Mouse (Mus musculus) MEL (cell line): ENCODE data around the gene Lect2. TPM values are rescaled to one million over a fixed set of nuclear protein-coding genes. Genes with fewer than 3 reads are reported as not detected.

Experiments
- DNase-seq: peaks from one replicate; pipeline ENCODE4 v3.0.0; 2011; ENCODE audit warnings: low read depth, low spot score
- H3K27ac ChIP-seq: 2 replicates; pipeline ENCODE4 v1.5.1; 2012; ENCODE audit warnings: low read depth, mild to moderate bottlenecking, control low read depth, low read length, moderate library complexity; ENCODE audit not compliant: control insufficient read depth
- H3K27me3 ChIP-seq, 2 experiments: fragments of 150-350 bp in 1 of 2; sonication (generic) in 1 of 2; 2 replicates each; pipeline ENCODE4 v1.6.1; 2012; ENCODE audit warnings: low read length in 2 of 2, mild to moderate bottlenecking in 2 of 2, improper control_type of control experiment in 1 of 2, moderate library complexity in 1 of 2; ENCODE audit not compliant: insufficient read depth in 2 of 2, control insufficient read depth in 1 of 2
- H3K36me3 ChIP-seq, 2 experiments: 2 replicates each; pipeline ENCODE4 v1.6.1; 2012 to 2014; ENCODE audit warnings: low read length in 2 of 2, improper control_type of control experiment in 1 of 2, inconsistent platforms in 1 of 2, mild to moderate bottlenecking in 1 of 2; ENCODE audit not compliant: insufficient read depth in 2 of 2, control insufficient read depth in 1 of 2
- H3K4me1 ChIP-seq, 2 experiments: fragments of 150-350 bp in 1 of 2; sonication (generic) in 1 of 2; 2 replicates each; pipeline ENCODE4 v1.6.1; 2012; ENCODE audit warnings: low read length in 2 of 2, improper control_type of control experiment in 1 of 2, mild to moderate bottlenecking in 1 of 2; ENCODE audit not compliant: insufficient read depth in 2 of 2, control insufficient read depth in 1 of 2
- H3K4me3 ChIP-seq, 2 experiments: fragments of 150-350 bp in 1 of 2; sonication (generic) in 1 of 2; 2 replicates each; pipeline ENCODE4 v1.5.1; 2012; ENCODE audit warnings: low read depth in 2 of 2, low read length in 2 of 2, mild to moderate bottlenecking in 2 of 2, moderate library complexity in 2 of 2, control low read depth in 1 of 2, improper control_type of control experiment in 1 of 2; ENCODE audit not compliant: control insufficient read depth in 1 of 2, insufficient read depth in 1 of 2
- H3K79me2 ChIP-seq: 2 replicates; pipeline ENCODE4 v1.6.1; 2012; ENCODE audit warnings: mild to moderate bottlenecking, low read length, moderate library complexity; ENCODE audit not compliant: control insufficient read depth, poor library complexity, insufficient read depth
- H3K9ac ChIP-seq: 2 replicates; pipeline ENCODE4 v1.6.1; 2012; ENCODE audit warnings: low read depth, mild to moderate bottlenecking, control low read depth, low read length, moderate library complexity; ENCODE audit not compliant: control insufficient read depth, poor library complexity, severe bottlenecking
- H3K9me3 ChIP-seq: fragments of 150-350 bp; sonication (generic); replicated peaks from 2 replicates; pipeline ENCODE4 v1.6.1; 2012; ENCODE audit warnings: mild to moderate bottlenecking, low read length, improper control_type of control experiment, moderate library complexity; ENCODE audit not compliant: insufficient read depth
- CHD1 ChIP-seq: IDR thresholded peaks from 2 replicates; pipeline ENCODE4 v1.6.1; 2012; ENCODE audit warnings: low read depth, mild to moderate bottlenecking, inconsistent platforms, low read length, improper control_type of control experiment
- CTCF ChIP-seq, 3 experiments: IDR thresholded peaks in 2 of 3; conservative IDR thresholded peaks in 1 of 3; 2 replicates each; pipeline ENCODE4 v1.5.1; 2011 to 2012; ENCODE audit warnings: low read length in 3 of 3, low read depth in 2 of 3, mild to moderate bottlenecking in 2 of 3, improper control_type of control experiment in 1 of 3, inconsistent platforms in 1 of 3, mixed read lengths in 1 of 3, moderate library complexity in 1 of 3; ENCODE audit not compliant: control insufficient read depth in 1 of 3, insufficient read depth in 1 of 3, poor library complexity in 1 of 3, severe bottlenecking in 1 of 3
- E2F4 ChIP-seq: IDR thresholded peaks from 2 replicates; pipeline ENCODE4 v1.6.1; 2011; ENCODE audit warnings: low read depth, low read length, improper control_type of control experiment, borderline replicate concordance
- ELF1 ChIP-seq: IDR thresholded peaks from 2 replicates; pipeline ENCODE4 v1.6.1; 2014; ENCODE audit warnings: low read depth, mild to moderate bottlenecking, inconsistent platforms, low read length, improper control_type of control experiment, moderate library complexity
- EP300 ChIP-seq, 2 experiments: IDR thresholded peaks; 2 replicates each; pipeline ENCODE4 v1.6.1; 2011; ENCODE audit warnings: improper control_type of control experiment in 2 of 2, low read length in 2 of 2, low read depth in 1 of 2, mild to moderate bottlenecking in 1 of 2
- ETS1 ChIP-seq: IDR thresholded peaks from 2 replicates; pipeline ENCODE4 v1.6.1; 2012; ENCODE audit warnings: low read depth, mild to moderate bottlenecking, inconsistent platforms, low read length, improper control_type of control experiment, moderate library complexity
- MAFK ChIP-seq: IDR thresholded peaks from 2 replicates; pipeline ENCODE4 v1.6.1; 2011; ENCODE audit warnings: low read depth, mild to moderate bottlenecking, low read length, improper control_type of control experiment, borderline replicate concordance
- NELFE ChIP-seq: IDR thresholded peaks from 2 replicates; pipeline ENCODE4 v1.6.1; 2011; ENCODE audit warnings: low read depth, low read length, improper control_type of control experiment
- NRF1 ChIP-seq: IDR thresholded peaks from 2 replicates; pipeline ENCODE4 v1.6.1; 2014; ENCODE audit warnings: low read depth, mild to moderate bottlenecking, inconsistent platforms, low read length, improper control_type of control experiment, moderate library complexity; ENCODE audit not compliant: poor library complexity, insufficient read depth, severe bottlenecking
- TCF12 ChIP-seq: IDR thresholded peaks from 2 replicates; pipeline ENCODE4 v1.6.1; 2014; ENCODE audit warnings: low read depth, mild to moderate bottlenecking, inconsistent platforms, low read length, improper control_type of control experiment, moderate library complexity
- UBTF ChIP-seq: IDR thresholded peaks from 2 replicates; pipeline ENCODE4 v1.6.1; 2012; ENCODE audit warnings: low read depth, mild to moderate bottlenecking, inconsistent platforms, low read length, improper control_type of control experiment, moderate library complexity, borderline replicate concordance; ENCODE audit not compliant: insufficient read depth
- ZC3H11A ChIP-seq: IDR thresholded peaks from 2 replicates; pipeline ENCODE4 v1.6.1; 2012; ENCODE audit warnings: low read depth, mild to moderate bottlenecking, inconsistent platforms, low read length, improper control_type of control experiment
- ZNF384 ChIP-seq: IDR thresholded peaks from 2 replicates; pipeline ENCODE4 v1.6.1; 2012; ENCODE audit warnings: low read depth, mild to moderate bottlenecking, inconsistent platforms, low read length, improper control_type of control experiment
- polyA plus RNA-seq, 2 experiments: library from polyadenylated mRNA; stranded (reverse) in 1 of 2; unstranded in 1 of 2; fragments of >175 nt in 1 of 2; fragments of >200 nt in 1 of 2; gene quantifications; 2 replicates each; pipeline versions ENCODE4 v1.2.1 to v1.2.4; 2012; ENCODE audit warnings: low replicate concordance in 2 of 2, low read depth in 1 of 2; ENCODE audit not compliant: insufficient read length in 2 of 2, insufficient read depth in 1 of 2, missing spikeins in 1 of 2
- total RNA-seq: library from RNA; depleted of rRNA; stranded (reverse); fragments of 300-350 nt; gene quantifications from 2 replicates; pipeline ENCODE4 v1.2.3, GENCODE M21; 2012

Lect2 gene
- total and polyA plus RNA-seq, 3 experiments = not detected

- no peaks in the 10 kb centered on the region for H3K79me2 ChIP-seq
- TF ChIP-seq ELF1 = no peak
- TF ChIP-seq, all 39 proteins: peak for 0
- Histone ChIP-seq H3K27ac (no peak overlapping the region), H3K4me1 (no peaks in the 10 kb centered on the region), H3K4me3 (no peak overlapping the region), H3K36me3 (no peaks in the 10 kb centered on the region), H3K9me3 (no peaks in the 10 kb centered on the region), H3K9ac (no peak overlapping the region), H3K27me3 (no peaks in the 10 kb centered on the region)
- DNase-seq = no peak
These were observed 11.3 kb downstream of the Lect2 start for GRCm38 (mm10) chr13:56537026-56537425.

GRCm38 (mm10) chr13:56535570-56535969, 12.7 kb downstream of the Lect2 start:
- Histone ChIP-seq H3K36me3 (no peaks in the 10 kb centered on the region), H3K27me3 (no peaks in the 10 kb centered on the region), H3K9ac (no peak overlapping the region), H3K4me3 (no peak overlapping the region), H3K4me1 (no peaks in the 10 kb centered on the region), H3K79me2 (no peaks in the 10 kb centered on the region), H3K27ac (no peak overlapping the region), H3K9me3 (no peaks in the 10 kb centered on the region)
- TF ChIP-seq UBTF = no peak
- 0 out of 6 replicates have a peak, but pooled peaks of 1 of the 3 experiments have one; percentile 1 for TF ChIP-seq CTCF (IDR thresholded peaks at IDR 0.05 in 2 of 3, conservative IDR thresholded peaks at IDR 0.05 in 1 of 3; ENCODE audit: control insufficient read depth in 1 of 3, insufficient read depth in 1 of 3, low read depth in 2 of 3, low read length in 3 of 3, poor library complexity in 1 of 3, severe bottlenecking in 1 of 3)
- no peak for TF ChIP-seq ETS1
- DNase-seq = no peak

GRCm38 (mm10) chr13:56534931-56535330, 13.4 kb downstream of the Lect2 start:
- Histone ChIP-seq H3K9me3 (no peaks in the 10 kb centered on the region), H3K79me2 (no peaks in the 10 kb centered on the region), H3K9ac (no peak overlapping the region)
- no peak for DNase-seq
- TF ChIP-seq NELFE = no peak
- TF ChIP-seq ZNF384 = no peak
- TF ChIP-seq NRF1 = no peak
- no peak for TF ChIP-seq ZC3H11A
- TF ChIP-seq ETS1 = no peak
- TF ChIP-seq TCF12 = no peak
- TF ChIP-seq E2F4 = no peak
- TF ChIP-seq MAFK = no peak
- no peak for TF ChIP-seq EP300 (IDR thresholded peaks at IDR 0.05; ENCODE audit: low read depth in 1 of 2, low read length in 2 of 2)
- no peak for TF ChIP-seq ELF1
- TF ChIP-seq CHD1 = no peak
- TF ChIP-seq, all 39 proteins: peak for 0
- no peaks in the 10 kb centered on the region for H3K36me3 ChIP-seq
- H3K27ac ChIP-seq = no peak overlapping the region
- H3K27me3 ChIP-seq = no peaks in the 10 kb centered on the region
- no peak overlapping the region for H3K4me3 ChIP-seq
- no peaks in the 10 kb centered on the region for H3K4me1 ChIP-seq
